Mouse (Mus musculus): ENCODE results near the gene Utp4. TPM values are rescaled to one million over a fixed set of nuclear protein-coding genes. Genes with fewer than 3 reads are reported as not detected.
A peak's percentile ranks its signal among the peaks of the same experiment; 100 is the strongest.
"Not testable (repeated sequence)": the region's sequence is repeated elsewhere in the genome, so short reads cannot be mapped to it uniquely, and the experiment has no call there.

Utp4 gene
- total RNA-seq, 1 experiment = 118 TPM

DNA sequence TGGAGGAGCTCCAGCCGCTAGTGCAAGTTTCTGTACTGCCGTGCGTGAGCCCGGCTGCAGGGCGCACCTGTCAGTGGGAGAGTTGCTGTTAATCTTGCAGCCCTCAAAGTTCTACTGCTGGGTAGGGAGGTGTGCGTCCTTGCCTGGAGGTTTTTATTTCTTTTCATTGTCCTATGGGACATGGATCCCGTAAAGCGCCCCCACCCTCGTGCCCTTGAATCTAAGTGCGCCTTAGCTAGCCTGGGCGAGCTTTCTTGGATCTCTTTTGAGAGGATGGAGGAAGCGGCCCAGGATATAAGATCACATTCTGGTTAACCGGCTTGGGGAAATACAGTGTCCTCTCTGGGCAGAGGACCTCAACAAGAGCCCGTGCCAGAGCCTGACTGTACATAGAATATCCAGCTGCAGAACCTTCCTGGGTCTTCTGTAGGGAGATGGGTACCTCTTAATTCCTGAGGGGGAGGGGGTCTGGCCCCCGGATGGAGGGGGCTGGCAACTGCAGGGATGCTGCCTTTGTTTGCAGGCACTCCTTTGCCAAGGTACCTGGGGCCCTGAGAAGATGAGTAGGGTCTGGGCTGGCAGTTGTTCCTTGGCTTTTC is 22.0 kb upstream of the Utp4 start:
- no peak overlapping the region for H3K9ac ChIP-seq (ENCODE audit: insufficient read depth, low read depth, low read length, poor library complexity, severe bottlenecking)
- peaks cover 7 to 28% of the 10 kb centered on the region in 2 experiments; a peak in 3 of 4 replicates for H3K4me1 ChIP-seq (ENCODE audit: control insufficient read depth in 2 of 2, insufficient read depth in 2 of 2, low read length in 2 of 2, poor library complexity in 1 of 2)
- in situ Hi-C loops (cut with MboI; ENCODE audit: low sequenced_read_pairs in 2 of 2, unreplicated experiment in 2 of 2) = no loop called here
- peak overlapping the region; percentile 68 to 77 for H3K4me3 ChIP-seq (ENCODE audit: insufficient read depth in 1 of 2, low read depth in 1 of 2, low read length in 2 of 2, poor library complexity in 1 of 2, severe bottlenecking in 1 of 2)
- no peak for DNase-seq (ENCODE audit: low read depth, low spot score)
- H3K36me3 ChIP-seq (ENCODE audit: control insufficient read depth, insufficient read depth, low read length, poor library complexity, severe bottlenecking) = peaks cover 7% of the 10 kb centered on the region; the same call in 1 of the 2 replicates
- no peaks in the 10 kb centered on the region for H3K9me3 ChIP-seq (ENCODE audit: control insufficient read depth, insufficient read depth, low read depth, low read length)
- TF ChIP-seq MAFK (IDR thresholded peaks at IDR 0.05; ENCODE audit: insufficient read depth, low read depth, low read length) = no peak
- TF ChIP-seq HCFC1 (IDR thresholded peaks at IDR 0.05; ENCODE audit: borderline replicate concordance, insufficient read depth, low read length) = no peak
- TF ChIP-seq ZNF384 (IDR thresholded peaks at IDR 0.05; ENCODE audit: low read depth, low read length) = no peak
- no peak for TF ChIP-seq ZC3H11A (IDR thresholded peaks at IDR 0.05; ENCODE audit: borderline replicate concordance, low read depth, low read length)
- TF ChIP-seq CHD2 (IDR thresholded peaks at IDR 0.05; ENCODE audit: low read depth, low read length) = no peak
- H3K27ac ChIP-seq (ENCODE audit: insufficient read depth, low read depth, low read length, poor library complexity, severe bottlenecking) = no peak overlapping the region

DNA sequence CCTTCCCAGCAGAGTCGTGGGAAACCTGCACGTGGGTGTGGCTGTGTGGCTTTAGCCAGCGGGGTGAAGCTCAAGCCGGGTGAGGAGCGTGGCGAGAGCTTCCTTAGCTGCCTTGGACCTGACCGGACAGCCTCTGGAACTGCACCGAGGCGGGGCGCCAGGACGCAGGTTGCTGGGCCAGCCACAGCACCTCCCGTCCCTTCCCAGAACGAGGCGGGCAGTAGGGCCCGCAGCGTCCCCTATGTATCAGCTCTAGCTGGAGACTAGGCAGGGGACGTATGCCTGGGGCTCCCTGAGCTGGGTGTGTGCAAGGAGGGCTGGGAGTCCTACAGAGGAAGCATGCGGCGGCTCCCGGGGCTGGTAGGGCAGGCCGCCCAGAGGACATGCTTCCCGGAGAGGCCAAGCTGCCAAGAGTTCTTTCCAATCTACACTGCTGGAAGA is 21.5 kb upstream of the Utp4 start:
- Histone ChIP-seq H3K36me3 (ENCODE audit: control insufficient read depth, insufficient read depth, low read length, poor library complexity, severe bottlenecking) (peaks cover 9% of the 10 kb centered on the region; the same call in 1 of the 2 replicates), H3K9ac (ENCODE audit: insufficient read depth, low read depth, low read length, poor library complexity, severe bottlenecking) (no peak overlapping the region), H3K27ac (ENCODE audit: insufficient read depth, low read depth, low read length, poor library complexity, severe bottlenecking) (no peak overlapping the region; the same call in 1 of the 2 replicates), H3K4me3 (ENCODE audit: insufficient read depth in 1 of 2, low read depth in 1 of 2, low read length in 2 of 2, poor library complexity in 1 of 2, severe bottlenecking in 1 of 2) (peak overlapping the region; percentile 33 to 68), H3K9me3 (ENCODE audit: control insufficient read depth, insufficient read depth, low read depth, low read length) (no peaks in the 10 kb centered on the region), H3K4me1 (ENCODE audit: control insufficient read depth in 2 of 2, insufficient read depth in 2 of 2, low read length in 2 of 2, poor library complexity in 1 of 2) (peaks cover 7 to 28% of the 10 kb centered on the region in 2 experiments; a peak in 3 of 4 replicates)
- in situ Hi-C loops (cut with MboI; ENCODE audit: low sequenced_read_pairs in 2 of 2, unreplicated experiment in 2 of 2) = no loop called here
- DNase-seq (ENCODE audit: low read depth, low spot score) = no peak
- TF ChIP-seq MAFK (IDR thresholded peaks at IDR 0.05; ENCODE audit: insufficient read depth, low read depth, low read length) (no peak), ZNF384 (IDR thresholded peaks at IDR 0.05; ENCODE audit: low read depth, low read length) (no peak), HCFC1 (IDR thresholded peaks at IDR 0.05; ENCODE audit: borderline replicate concordance, insufficient read depth, low read length) (no peak)

GRCm38 (mm10) chr8:106872454-106873034 is 20.9 kb upstream of the Utp4 start:
- no peaks in the 10 kb centered on the region for H3K9me3 ChIP-seq (ENCODE audit: control insufficient read depth, insufficient read depth, low read depth, low read length)
- peak; percentile 77 for DNase-seq (ENCODE audit: low read depth, low spot score)
- H3K36me3 ChIP-seq (ENCODE audit: control insufficient read depth, insufficient read depth, low read length, poor library complexity, severe bottlenecking) = peaks cover 9% of the 10 kb centered on the region; the same call in 1 of the 2 replicates
- TF ChIP-seq ZC3H11A (IDR thresholded peaks at IDR 0.05; ENCODE audit: borderline replicate concordance, low read depth, low read length) = no peak
- TF ChIP-seq CHD2 (IDR thresholded peaks at IDR 0.05; ENCODE audit: low read depth, low read length) = no peak
- TF ChIP-seq HCFC1 (IDR thresholded peaks at IDR 0.05; ENCODE audit: borderline replicate concordance, insufficient read depth, low read length) = no peak
- no peak for TF ChIP-seq ZNF384 (IDR thresholded peaks at IDR 0.05; ENCODE audit: low read depth, low read length)
- TF ChIP-seq MAFK (IDR thresholded peaks at IDR 0.05; ENCODE audit: insufficient read depth, low read depth, low read length) = no peak
- H3K9ac ChIP-seq (ENCODE audit: insufficient read depth, low read depth, low read length, poor library complexity, severe bottlenecking) = no peak overlapping the region
- H3K4me1 ChIP-seq (ENCODE audit: control insufficient read depth in 2 of 2, insufficient read depth in 2 of 2, low read length in 2 of 2, poor library complexity in 1 of 2) = peaks cover 7 to 28% of the 10 kb centered on the region in 2 experiments; a peak in 3 of 4 replicates
- in situ Hi-C loops (cut with MboI; ENCODE audit: low sequenced_read_pairs in 2 of 2, unreplicated experiment in 2 of 2) = no loop called here
- no peak overlapping the region; the same call in 1 of the 2 replicates for H3K27ac ChIP-seq (ENCODE audit: insufficient read depth, low read depth, low read length, poor library complexity, severe bottlenecking)
- H3K4me3 ChIP-seq (ENCODE audit: insufficient read depth in 1 of 2, low read depth in 1 of 2, low read length in 2 of 2, poor library complexity in 1 of 2, severe bottlenecking in 1 of 2) = peak overlapping the region; percentile 33 to 68; a peak in 3 of 4 replicates

DNA sequence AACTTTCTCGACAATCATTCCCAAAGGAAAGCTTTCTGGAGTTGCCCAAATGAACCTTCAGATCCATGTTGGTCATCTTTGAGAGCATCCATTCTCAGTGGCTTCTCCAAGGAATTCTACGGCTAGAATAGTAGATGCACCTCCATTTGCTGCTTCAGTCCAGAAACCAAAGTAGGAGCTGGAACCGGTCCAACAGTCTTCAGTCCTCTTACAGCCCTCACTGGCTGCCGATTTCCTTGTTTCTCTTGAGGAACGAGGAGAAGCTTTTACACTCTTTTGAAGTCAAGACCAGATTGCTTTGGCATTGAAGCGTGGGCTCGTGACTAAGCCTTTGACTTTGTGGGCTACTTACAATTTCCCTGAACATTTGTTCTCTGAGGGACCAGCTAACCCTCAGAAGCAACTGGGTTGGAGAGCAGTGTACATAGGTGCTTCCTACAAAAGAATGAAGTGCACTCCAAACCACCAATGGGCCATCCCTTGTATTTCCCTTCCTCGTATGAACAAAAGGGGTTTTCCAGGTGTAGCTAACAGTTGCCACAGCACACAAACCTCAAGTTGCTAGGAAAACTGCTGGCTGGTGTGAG is 13.2 kb upstream of the Utp4 start:
- no peak for DNase-seq (ENCODE audit: low read depth, low spot score)
- Histone ChIP-seq H3K27ac (ENCODE audit: insufficient read depth, low read depth, low read length, poor library complexity, severe bottlenecking) (no peak overlapping the region), H3K9ac (ENCODE audit: insufficient read depth, low read depth, low read length, poor library complexity, severe bottlenecking) (no peak overlapping the region), H3K36me3 (ENCODE audit: control insufficient read depth, insufficient read depth, low read length, poor library complexity, severe bottlenecking) (peaks cover 41% of the 10 kb centered on the region), H3K4me1 (ENCODE audit: control insufficient read depth in 2 of 2, insufficient read depth in 2 of 2, low read length in 2 of 2, poor library complexity in 1 of 2) (no peaks in the 10 kb centered on the region), H3K9me3 (ENCODE audit: control insufficient read depth, insufficient read depth, low read depth, low read length) (no peaks in the 10 kb centered on the region), H3K4me3 (ENCODE audit: insufficient read depth in 1 of 2, low read depth in 1 of 2, low read length in 2 of 2, poor library complexity in 1 of 2, severe bottlenecking in 1 of 2) (no peak overlapping the region)
- TF ChIP-seq ZC3H11A (IDR thresholded peaks at IDR 0.05; ENCODE audit: borderline replicate concordance, low read depth, low read length) = no peak
- TF ChIP-seq ZNF384 (IDR thresholded peaks at IDR 0.05; ENCODE audit: low read depth, low read length) = no peak
- no peak for TF ChIP-seq MAFK (IDR thresholded peaks at IDR 0.05; ENCODE audit: insufficient read depth, low read depth, low read length)
- TF ChIP-seq HCFC1 (IDR thresholded peaks at IDR 0.05; ENCODE audit: borderline replicate concordance, insufficient read depth, low read length) = no peak
- no peak for TF ChIP-seq CHD2 (IDR thresholded peaks at IDR 0.05; ENCODE audit: low read depth, low read length)
- in situ Hi-C loops (cut with MboI; ENCODE audit: low sequenced_read_pairs in 2 of 2, unreplicated experiment in 2 of 2) = loop anchor here (10.0 to 25.0 kb wide), 2 partner anchors 165 to 168 kb away; no protein-coding TSS in a partner anchor

- H3K9me3 ChIP-seq (ENCODE audit: control insufficient read depth, insufficient read depth, low read depth, low read length); H3K4me1 ChIP-seq (ENCODE audit: control insufficient read depth in 2 of 2, insufficient read depth in 2 of 2, low read length in 2 of 2, poor library complexity in 1 of 2); H3K4me3 ChIP-seq (ENCODE audit: insufficient read depth in 1 of 2, low read depth in 1 of 2, low read length in 2 of 2, poor library complexity in 1 of 2, severe bottlenecking in 1 of 2); H3K27ac ChIP-seq (ENCODE audit: insufficient read depth, low read depth, low read length, poor library complexity, severe bottlenecking); H3K9ac ChIP-seq (ENCODE audit: insufficient read depth, low read depth, low read length, poor library complexity, severe bottlenecking); DNase-seq (ENCODE audit: low read depth, low spot score): not testable (repeated sequence)
- peaks cover 52% of the 10 kb centered on the region for H3K36me3 ChIP-seq (ENCODE audit: control insufficient read depth, insufficient read depth, low read length, poor library complexity, severe bottlenecking)
- in situ Hi-C loops (cut with MboI; ENCODE audit: low sequenced_read_pairs in 2 of 2, unreplicated experiment in 2 of 2) = loop anchor here (10.0 to 25.0 kb wide), 2 partner anchors 169 to 172 kb away; no protein-coding TSS in a partner anchor
These were observed 9.3 kb upstream of the Utp4 start for GRCm38 (mm10) chr8:106884094-106884493.

DNA sequence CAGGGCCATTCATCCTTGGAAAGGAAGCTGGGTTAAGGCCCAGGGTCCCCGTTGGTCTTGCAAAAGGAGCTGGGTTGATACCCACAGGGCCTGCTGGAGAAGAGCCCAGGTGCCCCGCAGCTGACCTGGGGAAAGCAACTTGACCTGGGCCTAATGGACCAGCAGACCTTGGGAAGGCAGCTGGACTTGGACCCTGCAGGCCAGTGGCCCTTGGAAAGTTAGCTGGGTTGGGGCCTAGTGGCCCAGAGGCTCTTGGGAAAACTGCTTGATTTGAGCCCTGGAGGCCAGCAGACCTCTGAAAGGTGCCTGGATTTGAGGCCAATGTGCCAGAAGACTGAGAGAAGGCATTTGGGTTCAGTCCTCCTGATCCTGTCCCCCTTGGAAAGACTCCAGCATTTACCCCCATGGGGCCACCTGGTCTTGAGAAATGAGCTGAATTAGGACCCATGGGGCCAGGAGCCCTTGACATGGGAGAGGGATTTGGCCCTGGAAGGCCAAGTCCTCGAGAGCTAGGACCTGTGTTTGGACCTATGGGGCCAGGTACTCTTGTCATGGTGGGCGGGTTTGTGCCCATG is 8.5 kb upstream of the Utp4 start:
- peaks cover 50% of the 10 kb centered on the region for H3K36me3 ChIP-seq (ENCODE audit: control insufficient read depth, insufficient read depth, low read length, poor library complexity, severe bottlenecking)
- not testable (repeated sequence) for H3K9ac ChIP-seq (ENCODE audit: insufficient read depth, low read depth, low read length, poor library complexity, severe bottlenecking); H3K4me1 ChIP-seq (ENCODE audit: control insufficient read depth in 2 of 2, insufficient read depth in 2 of 2, low read length in 2 of 2, poor library complexity in 1 of 2); H3K9me3 ChIP-seq (ENCODE audit: control insufficient read depth, insufficient read depth, low read depth, low read length); H3K27ac ChIP-seq (ENCODE audit: insufficient read depth, low read depth, low read length, poor library complexity, severe bottlenecking); H3K4me3 ChIP-seq (ENCODE audit: insufficient read depth in 1 of 2, low read depth in 1 of 2, low read length in 2 of 2, poor library complexity in 1 of 2, severe bottlenecking in 1 of 2); DNase-seq (ENCODE audit: low read depth, low spot score)
- in situ Hi-C loops (cut with MboI; ENCODE audit: low sequenced_read_pairs in 2 of 2, unreplicated experiment in 2 of 2) = loop anchor here (10.0 to 25.0 kb wide), 2 partner anchors 170 to 173 kb away; no protein-coding TSS in a partner anchor

Measured in ES-E14 (cell line).